Mouse (Mus musculus) kidney, postnatal 0 days (tissue): ENCODE data around the gene Mcur1. TPM values are rescaled to one million over a fixed set of nuclear protein-coding genes. Genes with fewer than 3 reads are reported as not detected.

Source experiments
- ATAC-seq: fragments of 200-750 bp; cut with Nextera tagmentation; replicated peaks from 2 replicates; pipeline ENCODE4 v1.8.0; 2017; ENCODE audit warnings: low read depth, moderate number of reproducible peaks, moderate TSS enrichment, moderate library complexity; ENCODE audit not compliant: low FRiP score
- DNase-seq: peaks from one replicate; pipeline ENCODE4 v3.0.0-alpha.2; 2016; ENCODE audit warnings: low spot score
- H3K27ac ChIP-seq: fragments of 300-500 bp; sonication (generic); 2 replicates; pipeline ENCODE4 v1.5.1; 2014; ENCODE audit warnings: mild to moderate bottlenecking
- H3K27me3 ChIP-seq: fragments of 300-500 bp; sonication (generic); 2 replicates; pipeline ENCODE4 v1.6.1; 2014; ENCODE audit warnings: low read length, mixed read lengths; ENCODE audit not compliant: insufficient read depth
- H3K36me3 ChIP-seq: fragments of 300-500 bp; sonication (generic); 2 replicates; pipeline ENCODE4 v1.6.1; 2014; ENCODE audit warnings: low read length, mixed read lengths; ENCODE audit not compliant: insufficient read depth
- H3K4me1 ChIP-seq: fragments of 300-500 bp; sonication (generic); replicated peaks from 2 replicates; pipeline ENCODE4 v1.6.1; 2014; ENCODE audit warnings: antibody characterized with exemption, low read length, mixed read lengths; ENCODE audit not compliant: insufficient read depth
- H3K4me2 ChIP-seq: fragments of 300-500 bp; sonication (generic); 2 replicates; pipeline ENCODE4 v1.6.1; 2014; ENCODE audit warnings: mild to moderate bottlenecking, low read length, moderate library complexity, mixed read lengths
- H3K4me3 ChIP-seq: fragments of 300-500 bp; sonication (generic); replicated peaks from 2 replicates; pipeline ENCODE4 v1.5.1; 2014; ENCODE audit warnings: low read depth, low read length
- H3K9ac ChIP-seq: fragments of 300-500 bp; sonication (generic); 2 replicates; pipeline ENCODE4 v1.6.1; 2014; ENCODE audit warnings: low read depth, low read length
- H3K9me3 ChIP-seq: fragments of 300-500 bp; sonication (generic); replicated peaks from 2 replicates; pipeline ENCODE4 v1.6.1; 2016; ENCODE audit warnings: low read length, inconsistent platforms, mixed read lengths
- CTCF ChIP-seq: IDR thresholded peaks from 2 replicates; pipeline ENCODE4 v1.5.1; 2016; ENCODE audit warnings: antibody characterized with exemption, low read depth, mild to moderate bottlenecking, moderate library complexity
- WGBS: fragments of 180-500 bp; shearing (Covaris S2); extraction: QIAGEN DNeasy Blood & Tissue Kit; methylation state at CpG from one replicate; pipeline ENCODE4 v1.1.7; 2014; 5-methylcytosine and 5-hydroxymethylcytosine counted together
- polyA plus RNA-seq: library from polyadenylated mRNA; unstranded; fragments of >200 nt; fragmentation: Nextera tagmentation; extraction: Ambion mirVana; gene quantifications from 2 replicates; pipeline ENCODE4 v1.2.1, GENCODE M21; 2015

The Mcur1 gene
- polyA plus RNA-seq, 1 experiment from 2014 or later: 37.3 TPM

DNA sequence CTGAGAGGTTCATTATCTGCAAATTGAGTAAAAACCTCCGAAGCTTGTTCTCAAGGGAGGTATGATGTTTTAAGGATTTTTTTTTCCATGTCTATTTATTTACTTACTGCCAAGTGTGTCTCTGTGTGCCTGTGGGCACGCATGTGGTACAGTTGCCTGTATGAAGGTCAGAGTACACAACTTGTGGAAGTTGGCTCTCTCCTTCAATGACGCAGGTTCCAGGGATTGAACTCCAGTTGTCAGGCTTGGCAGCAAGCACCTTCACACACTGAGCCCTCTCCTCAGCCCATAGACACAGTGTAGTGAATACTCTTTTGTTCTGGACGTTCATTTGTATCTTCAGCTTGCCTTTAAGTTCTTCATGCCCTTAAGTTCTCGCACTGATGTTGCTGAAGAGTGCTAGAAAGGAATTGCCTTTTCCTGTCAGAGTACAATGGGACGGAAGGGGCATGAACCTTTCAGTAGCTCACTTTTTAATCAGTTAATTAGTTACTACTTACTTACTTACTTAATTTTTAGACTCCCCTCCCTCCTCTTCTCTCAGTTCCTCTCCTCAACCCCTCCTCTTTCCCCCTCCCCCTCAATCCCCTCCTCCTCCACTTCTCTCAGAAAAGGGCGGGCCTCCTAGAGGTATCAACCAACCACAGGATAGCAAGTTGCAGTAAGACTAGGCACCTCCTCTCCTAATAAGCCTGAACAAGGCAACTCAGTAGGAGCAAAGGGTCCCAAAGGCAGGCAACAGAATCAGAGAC, 60.1 kb downstream of the Mcur1 start:
- no peak overlapping the region for H3K4me3 ChIP-seq
- no peak overlapping the region for H3K9ac ChIP-seq
- ATAC-seq: no peak
- no peaks in the 10 kb centered on the region for H3K27me3 ChIP-seq
- no peak overlapping the region for H3K27ac ChIP-seq
- H3K4me2 ChIP-seq: no peak overlapping the region
- H3K4me1 ChIP-seq: peaks cover 12% of the 10 kb centered on the region; the same call in 1 of the 2 replicates
- DNase-seq: no peak
- H3K9me3 ChIP-seq: no peaks in the 10 kb centered on the region
- no peak for TF ChIP-seq CTCF
- H3K36me3 ChIP-seq: no peaks in the 10 kb centered on the region
- 65% methylated on average over 7 of the region's 7 CpGs for WGBS

DNA sequence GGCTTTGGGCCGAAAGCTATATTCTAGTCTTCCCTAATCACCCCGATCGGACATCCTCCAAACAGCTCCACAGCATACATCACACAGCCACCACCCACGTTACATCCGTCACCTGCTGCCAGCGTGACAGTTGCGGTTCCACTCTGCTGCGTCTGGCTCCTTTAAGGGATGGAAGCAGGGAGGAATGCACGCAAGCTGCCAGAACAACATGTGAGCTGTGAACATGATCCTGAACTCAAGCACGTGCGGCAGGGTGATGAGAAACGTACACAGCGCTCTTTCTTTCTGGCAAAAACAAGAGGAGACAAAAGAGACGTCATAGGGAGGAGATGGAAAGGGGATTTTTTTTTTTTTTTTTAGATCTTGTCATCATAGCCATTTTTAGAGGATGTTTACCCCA, 61.1 kb downstream of the Mcur1 start:
- no peaks in the 10 kb centered on the region for H3K27me3 ChIP-seq
- no peak overlapping the region for H3K4me3 ChIP-seq
- no peak overlapping the region for H3K9ac ChIP-seq
- ATAC-seq (peak; percentile 41), DNase-seq (peak; percentile 77)
- whole genome bisulfite sequencing: 25% methylated on average over 14 of the region's 14 CpGs
- no peak overlapping the region for H3K27ac ChIP-seq
- no peak for TF ChIP-seq CTCF
- H3K9me3 ChIP-seq: no peaks in the 10 kb centered on the region
- H3K36me3 ChIP-seq: no peaks in the 10 kb centered on the region
- H3K4me2 ChIP-seq: no peak overlapping the region
- H3K4me1 ChIP-seq: peaks cover 10% of the 10 kb centered on the region; the same call in 1 of the 2 replicates

DNA sequence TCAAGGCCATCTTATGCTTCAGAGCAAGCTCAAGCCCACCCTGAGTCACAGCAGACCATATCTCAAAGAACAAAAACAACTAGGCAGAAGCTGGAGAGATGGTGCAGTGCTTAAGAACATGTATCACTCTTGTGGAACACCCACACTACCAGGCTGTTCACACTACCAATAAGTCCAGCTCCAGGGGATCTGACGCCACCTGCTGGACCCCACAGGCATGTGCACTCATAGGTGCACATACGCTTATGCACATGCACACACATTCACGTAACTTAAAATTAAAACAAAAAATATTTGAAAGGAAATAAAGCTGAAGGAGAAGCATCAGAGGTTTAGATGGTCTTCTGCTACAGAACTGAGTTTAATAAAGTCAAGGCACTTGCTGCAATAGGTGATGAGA, 62.2 kb downstream of the Mcur1 start:
- no peak for ATAC-seq
- H3K9ac ChIP-seq: no peak overlapping the region
- H3K4me1 ChIP-seq: no peaks in the 10 kb centered on the region
- WGBS: 97% methylated on average over 3 of the region's 3 CpGs
- DNase-seq: no peak
- H3K27ac ChIP-seq: no peak overlapping the region
- no peaks in the 10 kb centered on the region for H3K9me3 ChIP-seq
- no peak overlapping the region for H3K4me3 ChIP-seq
- H3K27me3 ChIP-seq: no peaks in the 10 kb centered on the region
- TF ChIP-seq CTCF: peak; percentile 41; the same call in 1 of the 2 replicates
- H3K36me3 ChIP-seq: no peaks in the 10 kb centered on the region
- H3K4me2 ChIP-seq: no peak overlapping the region

DNA sequence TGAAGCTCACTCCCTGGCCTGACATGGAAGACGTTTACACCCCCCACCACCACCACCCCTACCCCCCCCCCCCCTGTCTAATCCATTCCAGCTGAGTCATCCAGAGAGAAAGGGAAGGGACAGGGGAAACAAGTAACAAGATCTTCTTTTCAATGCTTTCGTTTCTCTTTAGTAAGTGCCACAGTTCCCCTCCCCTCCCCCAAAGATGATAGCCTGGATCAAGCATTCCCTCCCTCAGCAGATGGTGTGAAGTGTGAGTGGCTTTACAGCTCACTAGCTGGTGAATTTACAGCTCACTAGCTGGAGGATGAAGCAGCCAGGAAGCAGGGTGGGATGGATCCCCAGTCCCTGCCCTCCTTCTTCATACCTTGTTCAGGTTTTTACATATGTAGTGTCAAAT, 63.3 kb downstream of the Mcur1 start:
- TF ChIP-seq CTCF: no peak
- Histone ChIP-seq H3K9ac (no peak overlapping the region), H3K27ac (no peak overlapping the region), H3K4me3 (no peak overlapping the region), H3K4me2 (no peak overlapping the region), H3K4me1 (no peaks in the 10 kb centered on the region), H3K9me3 (no peaks in the 10 kb centered on the region), H3K27me3 (no peaks in the 10 kb centered on the region), H3K36me3 (no peaks in the 10 kb centered on the region)
- ATAC-seq (no peak), DNase-seq (peak; percentile 69)
- 14% methylated on average over 2 of the region's 2 CpGs for WGBS

DNA sequence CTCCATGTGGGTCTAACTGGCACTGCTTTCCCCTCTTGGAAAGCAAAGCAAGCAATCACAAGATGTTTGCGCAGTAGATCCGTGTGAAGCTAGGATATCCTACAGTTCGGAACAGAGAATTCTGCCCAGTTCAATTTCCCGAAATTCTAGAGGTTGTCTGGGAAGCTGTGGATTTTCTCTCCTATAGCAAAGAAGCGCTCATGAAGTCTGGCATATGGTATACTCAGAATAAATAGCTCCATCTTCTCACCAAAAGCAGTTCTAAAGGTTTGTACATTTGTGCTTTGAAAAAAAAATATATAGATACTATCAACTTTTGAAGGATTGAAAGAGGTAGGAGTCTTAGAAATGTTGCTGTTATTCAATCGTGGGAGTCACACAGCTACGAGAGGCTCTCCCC, 64.3 kb downstream of the Mcur1 start:
- no peak overlapping the region for H3K9ac ChIP-seq
- H3K4me1 ChIP-seq: no peaks in the 10 kb centered on the region
- 82% methylated on average over 7 of the region's 7 CpGs for WGBS
- H3K27me3 ChIP-seq: no peaks in the 10 kb centered on the region
- no peak overlapping the region for H3K4me3 ChIP-seq
- H3K9me3 ChIP-seq: no peaks in the 10 kb centered on the region
- no peak overlapping the region for H3K27ac ChIP-seq
- no peak overlapping the region for H3K4me2 ChIP-seq
- no peak for TF ChIP-seq CTCF
- DNase-seq (no peak), ATAC-seq (no peak)
- no peaks in the 10 kb centered on the region for H3K36me3 ChIP-seq

DNA sequence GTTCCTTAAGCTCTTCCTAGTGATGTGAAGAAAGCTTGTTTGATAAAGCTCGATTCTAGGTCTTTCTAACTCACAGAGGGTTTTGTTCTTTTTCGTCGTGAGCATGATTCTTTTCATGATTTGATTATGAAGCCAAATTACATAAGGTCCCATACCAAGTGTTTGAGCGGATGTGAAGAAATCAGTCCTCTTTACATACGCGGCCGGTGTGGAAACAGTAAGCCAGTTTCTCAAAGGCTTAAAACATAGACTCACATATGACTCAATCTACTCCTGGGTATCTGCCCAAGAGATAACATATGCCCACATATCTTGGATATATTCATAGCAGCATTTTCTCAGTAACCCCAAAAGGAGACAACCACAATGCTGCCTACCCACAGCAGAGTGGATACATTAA, 66.3 kb downstream of the Mcur1 start:
- H3K4me2 ChIP-seq: no peak overlapping the region
- TF ChIP-seq CTCF: no peak
- WGBS: 93% methylated on average over 7 of the region's 7 CpGs
- H3K9ac ChIP-seq: no peak overlapping the region
- DNase-seq (no peak), ATAC-seq (no peak)
- no peaks in the 10 kb centered on the region for H3K27me3 ChIP-seq
- H3K4me3 ChIP-seq: no peak overlapping the region
- no peak overlapping the region for H3K27ac ChIP-seq
- no peaks in the 10 kb centered on the region for H3K9me3 ChIP-seq
- no peaks in the 10 kb centered on the region for H3K4me1 ChIP-seq
- no peaks in the 10 kb centered on the region for H3K36me3 ChIP-seq
